Mouse (Mus musculus): Measurements from ENCODE around the gene Wdr54. TPM values are rescaled to one million over a fixed set of nuclear protein-coding genes. Genes with fewer than 3 reads are reported as not detected.

Wdr54 gene
- polyA plus RNA-seq, 1 experiment from 2014 or later, result 5.3 TPM

DNA sequence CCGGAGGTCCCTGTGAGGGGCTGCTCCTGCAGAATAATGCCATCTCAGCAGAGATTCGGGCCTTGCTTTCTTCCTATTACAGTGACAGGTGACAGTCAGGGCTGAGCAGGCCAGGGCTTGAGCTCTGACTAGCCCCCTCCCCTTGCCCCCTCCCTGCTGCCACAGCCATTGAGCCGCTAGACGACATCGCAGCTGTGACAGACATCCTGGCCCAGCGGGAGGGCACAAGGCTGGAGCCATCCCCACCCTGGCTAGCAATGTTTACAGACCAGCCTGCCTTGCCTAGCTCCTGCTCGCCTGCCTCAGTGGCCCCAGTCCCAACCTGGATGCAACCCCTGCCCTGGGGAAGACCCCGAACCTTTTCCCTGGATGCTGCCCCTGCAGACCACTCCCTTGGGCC, 4.5 kb downstream of the Wdr54 start:
- peaks cover 33% of the 10 kb centered on the region for H3K36me3 ChIP-seq (ENCODE audit: control insufficient read depth, insufficient read depth, low read length)
- H3K9me3 ChIP-seq (ENCODE audit: control insufficient read depth, low read depth, low read length), result no peaks in the 10 kb centered on the region
- 33% methylated on average over 8 of the region's 8 CpGs for WGBS
- no peak for ATAC-seq (ENCODE audit: insufficient number of reproducible peaks, insufficient read depth, low FRiP score, low read depth)
- H3K4me2 ChIP-seq (replicated peaks; ENCODE audit: low read depth, low read length), result no peak overlapping the region
- no peak overlapping the region for H3K4me3 ChIP-seq (ENCODE audit: low read depth, low read length)
- no peaks in the 10 kb centered on the region for H3K27me3 ChIP-seq (ENCODE audit: control insufficient read depth, insufficient read depth, low read length)
- no peak overlapping the region for H3K9ac ChIP-seq (replicated peaks; ENCODE audit: low read depth, low read length)
- no peak overlapping the region for H3K27ac ChIP-seq (ENCODE audit: low read length)
- no peaks in the 10 kb centered on the region for H3K4me1 ChIP-seq (ENCODE audit: control insufficient read depth, insufficient read depth, low read length)

GRCm38 (mm10) chr6:83147280-83147679, 8.9 kb downstream of the Wdr54 start:
- peaks cover 28% of the 10 kb centered on the region for H3K36me3 ChIP-seq (ENCODE audit: control insufficient read depth, insufficient read depth, low read length)
- no peaks in the 10 kb centered on the region for H3K9me3 ChIP-seq (ENCODE audit: control insufficient read depth, low read depth, low read length)
- no peak overlapping the region for H3K4me2 ChIP-seq (replicated peaks; ENCODE audit: low read depth, low read length)
- no peak for ATAC-seq (ENCODE audit: insufficient number of reproducible peaks, insufficient read depth, low FRiP score, low read depth)
- WGBS, result 59% methylated on average over 7 of the region's 7 CpGs
- H3K4me1 ChIP-seq (ENCODE audit: control insufficient read depth, insufficient read depth, low read length), result peaks cover 6% of the 10 kb centered on the region
- no peak overlapping the region for H3K4me3 ChIP-seq (ENCODE audit: low read depth, low read length)
- H3K27me3 ChIP-seq (ENCODE audit: control insufficient read depth, insufficient read depth, low read length), result no peaks in the 10 kb centered on the region
- H3K27ac ChIP-seq (ENCODE audit: low read length), result no peak overlapping the region
- H3K9ac ChIP-seq (replicated peaks; ENCODE audit: low read depth, low read length), result no peak overlapping the region

DNA sequence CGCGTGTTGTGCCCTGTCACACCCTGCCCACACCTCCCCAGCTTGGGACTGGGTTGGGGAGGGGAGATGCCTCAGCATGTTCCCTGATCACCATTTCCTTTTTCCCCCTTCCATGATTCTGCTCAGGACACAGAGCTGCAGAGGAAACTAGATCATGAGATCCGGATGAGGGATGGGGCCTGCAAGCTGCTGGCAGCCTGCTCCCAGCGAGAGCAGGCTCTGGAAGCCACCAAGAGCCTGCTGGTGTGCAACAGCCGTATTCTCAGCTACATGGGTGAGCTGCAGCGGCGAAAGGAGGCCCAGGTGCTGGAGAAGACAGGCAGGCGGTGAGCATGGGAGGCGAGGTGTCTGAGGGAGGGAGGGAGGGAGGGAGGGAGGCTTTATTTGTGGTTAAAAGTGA, 10.4 kb downstream of the Wdr54 start:
- no peak for ATAC-seq (ENCODE audit: insufficient number of reproducible peaks, insufficient read depth, low FRiP score, low read depth)
- H3K27me3 ChIP-seq (ENCODE audit: control insufficient read depth, insufficient read depth, low read length), result no peaks in the 10 kb centered on the region
- no peak overlapping the region for H3K4me2 ChIP-seq (replicated peaks; ENCODE audit: low read depth, low read length)
- H3K9ac ChIP-seq (replicated peaks; ENCODE audit: low read depth, low read length), result no peak overlapping the region
- peaks cover 27% of the 10 kb centered on the region for H3K36me3 ChIP-seq (ENCODE audit: control insufficient read depth, insufficient read depth, low read length)
- 61% methylated on average over 9 of the region's 9 CpGs for WGBS
- H3K9me3 ChIP-seq (ENCODE audit: control insufficient read depth, low read depth, low read length), result no peaks in the 10 kb centered on the region
- H3K4me3 ChIP-seq (ENCODE audit: low read depth, low read length), result no peak overlapping the region
- H3K4me1 ChIP-seq (ENCODE audit: control insufficient read depth, insufficient read depth, low read length), result peaks cover 10% of the 10 kb centered on the region
- no peak overlapping the region for H3K27ac ChIP-seq (ENCODE audit: low read length)

GRCm38 (mm10) chr6:83145209-83145608, 11.0 kb downstream of the Wdr54 start:
- H3K4me1 ChIP-seq (ENCODE audit: control insufficient read depth, insufficient read depth, low read length), result peaks cover 10% of the 10 kb centered on the region
- 54% methylated on average over 2 of the region's 2 CpGs for WGBS
- H3K27ac ChIP-seq (ENCODE audit: low read length), result no peak overlapping the region
- H3K9me3 ChIP-seq (ENCODE audit: control insufficient read depth, low read depth, low read length), result no peaks in the 10 kb centered on the region
- H3K9ac ChIP-seq (replicated peaks; ENCODE audit: low read depth, low read length), result no peak overlapping the region
- peaks cover 27% of the 10 kb centered on the region for H3K36me3 ChIP-seq (ENCODE audit: control insufficient read depth, insufficient read depth, low read length)
- H3K4me2 ChIP-seq (replicated peaks; ENCODE audit: low read depth, low read length), result no peak overlapping the region
- H3K4me3 ChIP-seq (ENCODE audit: low read depth, low read length), result no peak overlapping the region
- H3K27me3 ChIP-seq (ENCODE audit: control insufficient read depth, insufficient read depth, low read length), result no peaks in the 10 kb centered on the region
- ATAC-seq (ENCODE audit: insufficient number of reproducible peaks, insufficient read depth, low FRiP score, low read depth), result no peak

DNA sequence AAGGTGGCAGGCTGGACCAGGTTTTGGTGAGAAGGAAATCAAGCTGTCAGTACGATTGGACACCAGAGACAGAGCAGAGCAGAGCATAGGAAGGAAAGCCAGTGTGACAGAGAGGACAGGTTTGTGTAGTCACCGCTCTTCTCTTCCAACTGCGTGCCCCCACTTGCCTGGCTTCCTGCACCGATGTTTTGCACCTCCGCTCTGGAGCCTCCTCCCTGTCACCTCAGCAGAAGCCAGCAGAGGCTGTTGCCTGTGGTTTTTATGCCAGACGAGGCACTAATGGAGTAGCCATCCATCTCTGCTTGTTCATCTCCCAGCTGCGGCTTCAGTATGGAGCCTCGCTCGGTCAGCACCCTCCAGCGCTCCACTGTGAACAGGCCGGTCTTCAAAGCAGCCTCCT, 13.3 kb downstream of the Wdr54 start:
- no peak overlapping the region for H3K4me3 ChIP-seq (ENCODE audit: low read depth, low read length)
- H3K9ac ChIP-seq (replicated peaks; ENCODE audit: low read depth, low read length), result no peak overlapping the region
- peaks cover 17% of the 10 kb centered on the region for H3K4me1 ChIP-seq (ENCODE audit: control insufficient read depth, insufficient read depth, low read length)
- H3K27me3 ChIP-seq (ENCODE audit: control insufficient read depth, insufficient read depth, low read length), result no peaks in the 10 kb centered on the region
- no peaks in the 10 kb centered on the region for H3K9me3 ChIP-seq (ENCODE audit: control insufficient read depth, low read depth, low read length)
- no peak for ATAC-seq (ENCODE audit: insufficient number of reproducible peaks, insufficient read depth, low FRiP score, low read depth)
- peaks cover 12% of the 10 kb centered on the region for H3K36me3 ChIP-seq (ENCODE audit: control insufficient read depth, insufficient read depth, low read length)
- WGBS, result 40% methylated on average over 11 of the region's 11 CpGs
- no peak overlapping the region for H3K4me2 ChIP-seq (replicated peaks; ENCODE audit: low read depth, low read length)
- H3K27ac ChIP-seq (ENCODE audit: low read length), result 0 out of 2 replicates have a peak overlapping the region, but pooled peaks have one; percentile 21

GRCm38 (mm10) chr6:83142211-83142731, 13.9 kb downstream of the Wdr54 start:
- Histone ChIP-seq H3K4me2 (replicated peaks; ENCODE audit: low read depth, low read length) (peak overlapping the region; percentile 50), H3K4me1 (ENCODE audit: control insufficient read depth, insufficient read depth, low read length) (peaks cover 17% of the 10 kb centered on the region), H3K27ac (ENCODE audit: low read length) (0 out of 2 replicates have a peak overlapping the region, but pooled peaks have one; percentile 21), H3K27me3 (ENCODE audit: control insufficient read depth, insufficient read depth, low read length) (no peaks in the 10 kb centered on the region), H3K9ac (replicated peaks; ENCODE audit: low read depth, low read length) (peak overlapping the region; percentile 46; the same call in 1 of the 2 replicates), H3K4me3 (ENCODE audit: low read depth, low read length) (peak overlapping the region; percentile 17; the same call in 1 of the 2 replicates), H3K9me3 (ENCODE audit: control insufficient read depth, low read depth, low read length) (no peaks in the 10 kb centered on the region), H3K36me3 (ENCODE audit: control insufficient read depth, insufficient read depth, low read length) (peaks cover 6% of the 10 kb centered on the region)
- 11% methylated on average over 41 of the region's 41 CpGs for WGBS
- ATAC-seq (ENCODE audit: insufficient number of reproducible peaks, insufficient read depth, low FRiP score, low read depth), result no peak

- Histone ChIP-seq H3K9ac (replicated peaks; ENCODE audit: low read depth, low read length) (no peak overlapping the region), H3K4me1 (ENCODE audit: control insufficient read depth, insufficient read depth, low read length) (peaks cover 17% of the 10 kb centered on the region), H3K4me2 (replicated peaks; ENCODE audit: low read depth, low read length) (peak overlapping the region; percentile 50), H3K4me3 (ENCODE audit: low read depth, low read length) (no peak overlapping the region), H3K9me3 (ENCODE audit: control insufficient read depth, low read depth, low read length) (no peaks in the 10 kb centered on the region), H3K27me3 (ENCODE audit: control insufficient read depth, insufficient read depth, low read length) (no peaks in the 10 kb centered on the region), H3K36me3 (ENCODE audit: control insufficient read depth, insufficient read depth, low read length) (no peaks in the 10 kb centered on the region; the same call in none of the 2 replicates), H3K27ac (ENCODE audit: low read length) (no peak overlapping the region)
- no peak for ATAC-seq (ENCODE audit: insufficient number of reproducible peaks, insufficient read depth, low FRiP score, low read depth)
- 35% methylated on average over 4 of the region's 4 CpGs for WGBS
Observed at GRCm38 (mm10) chr6:83141636-83142035, 14.6 kb downstream of the Wdr54 start.

DNA sequence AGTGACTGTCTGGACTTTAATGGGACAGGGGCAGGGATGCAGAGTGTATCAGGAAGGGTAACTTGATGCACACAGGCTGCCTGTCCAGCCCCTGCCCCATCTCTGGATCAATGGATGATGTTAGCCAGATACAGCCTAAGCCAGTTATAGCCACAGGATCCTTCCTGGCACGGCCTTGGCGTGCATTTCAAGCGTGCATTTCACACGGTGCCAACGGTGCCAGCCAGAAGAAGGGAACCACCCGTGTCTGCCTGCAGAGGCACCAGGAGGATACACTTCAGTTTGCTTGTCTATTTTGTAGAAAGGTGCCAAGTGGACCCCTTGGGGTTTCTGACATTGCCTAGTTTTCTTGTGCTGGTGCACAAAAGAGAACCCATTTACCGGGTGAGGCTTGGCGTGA, 16.2 kb downstream of the Wdr54 start:
- Histone ChIP-seq H3K4me2 (replicated peaks; ENCODE audit: low read depth, low read length) (no peak overlapping the region), H3K27me3 (ENCODE audit: control insufficient read depth, insufficient read depth, low read length) (no peaks in the 10 kb centered on the region), H3K9ac (replicated peaks; ENCODE audit: low read depth, low read length) (no peak overlapping the region), H3K27ac (ENCODE audit: low read length) (no peak overlapping the region), H3K36me3 (ENCODE audit: control insufficient read depth, insufficient read depth, low read length) (no peaks in the 10 kb centered on the region; the same call in 1 of the 2 replicates), H3K4me1 (ENCODE audit: control insufficient read depth, insufficient read depth, low read length) (peaks cover 27% of the 10 kb centered on the region), H3K9me3 (ENCODE audit: control insufficient read depth, low read depth, low read length) (no peaks in the 10 kb centered on the region), H3K4me3 (ENCODE audit: low read depth, low read length) (no peak overlapping the region)
- WGBS, result 93% methylated on average over 8 of the region's 8 CpGs
- ATAC-seq (ENCODE audit: insufficient number of reproducible peaks, insufficient read depth, low FRiP score, low read depth), result no peak

DNA sequence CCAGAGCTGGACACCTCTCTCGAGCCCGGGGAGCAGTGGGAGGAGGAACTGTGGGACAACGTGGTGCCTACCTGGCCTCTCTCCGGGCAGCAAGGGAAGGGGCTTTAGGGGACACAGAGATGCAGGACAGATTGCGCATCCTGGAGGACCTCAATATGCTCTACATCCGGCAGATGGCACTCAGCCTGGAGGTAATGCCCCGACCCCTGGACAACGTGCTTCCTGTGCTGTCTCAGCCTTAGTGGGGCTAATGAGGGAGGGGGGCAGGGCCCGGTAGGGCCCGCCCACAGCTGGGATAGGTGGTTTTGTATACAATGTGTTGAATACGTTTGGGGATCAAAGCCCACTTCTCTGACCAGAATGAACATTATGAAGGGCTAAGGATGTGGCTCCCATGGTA, 18.1 kb downstream of the Wdr54 start:
- no peaks in the 10 kb centered on the region for H3K9me3 ChIP-seq (ENCODE audit: control insufficient read depth, low read depth, low read length)
- H3K27ac ChIP-seq (ENCODE audit: low read length), result peak overlapping the region; percentile 100
- under 1% methylated on average over 11 of the region's 11 CpGs for WGBS
- peak; percentile 20; the same call in 1 of the 2 replicates for ATAC-seq (ENCODE audit: insufficient number of reproducible peaks, insufficient read depth, low FRiP score, low read depth)
- peak overlapping the region; percentile 89 for H3K9ac ChIP-seq (replicated peaks; ENCODE audit: low read depth, low read length)
- peak overlapping the region; percentile 74 for H3K4me2 ChIP-seq (replicated peaks; ENCODE audit: low read depth, low read length)
- no peaks in the 10 kb centered on the region for H3K27me3 ChIP-seq (ENCODE audit: control insufficient read depth, insufficient read depth, low read length)
- no peaks in the 10 kb centered on the region for H3K36me3 ChIP-seq (ENCODE audit: control insufficient read depth, insufficient read depth, low read length)
- H3K4me3 ChIP-seq (ENCODE audit: low read depth, low read length), result peak overlapping the region; percentile 48
- peaks cover 33% of the 10 kb centered on the region for H3K4me1 ChIP-seq (ENCODE audit: control insufficient read depth, insufficient read depth, low read length)
